Mouse (Mus musculus): ENCODE results near the gene C5ar2. TPM values are rescaled to one million over a fixed set of nuclear protein-coding genes. Genes with fewer than 3 reads are reported as not detected.
A peak's percentile ranks its signal among the peaks of the same experiment; 100 is the strongest.

C5ar2 gene
- total RNA-seq, 2 experiments from 2014 or later: 0.20 TPM

GRCm38 (mm10) chr7:16204791-16205190 is 39.2 kb downstream of the C5ar2 start:
- intact Hi-C loops (cut with DNase I): loop anchor here (10.0 kb wide), 2 partner anchors 60 to 160 kb away; no protein-coding TSS in a partner anchor
- no peak for DNase-seq

DNA sequence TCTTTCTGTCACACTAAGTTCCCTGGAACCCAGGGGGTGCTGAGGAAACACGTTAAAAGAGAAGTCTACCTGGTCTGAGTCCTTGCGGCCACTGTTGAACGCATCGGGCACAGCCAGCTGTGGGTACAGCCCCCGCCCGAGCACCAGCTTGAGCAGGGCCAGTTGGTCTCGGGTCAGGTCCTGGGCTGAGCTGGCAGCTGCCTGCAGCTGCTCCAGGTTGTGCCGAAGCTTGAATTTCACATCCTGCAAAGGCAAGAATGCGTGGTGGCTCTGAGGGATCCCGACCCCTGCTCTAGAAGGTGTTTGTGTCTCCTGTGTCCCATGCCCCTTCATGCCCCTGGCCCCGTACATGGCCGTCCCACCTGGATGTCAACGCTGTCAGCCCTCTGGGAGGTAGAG is 40.5 kb downstream of the C5ar2 start:
- intact Hi-C loops (cut with DNase I): loop anchor here (10.0 kb wide), 2 partner anchors 59 to 161 kb away; no protein-coding TSS in a partner anchor

GRCm38 (mm10) chr7:16202756-16203504 is 41.0 kb downstream of the C5ar2 start:
- intact Hi-C loops (cut with DNase I): loop anchor here (10.0 kb wide), 2 partner anchors 58 to 162 kb away; no protein-coding TSS in a partner anchor
- no peak for DNase-seq

More for the DNA sequence above, 40.5 kb downstream of the C5ar2 start:
- DNase-seq: no peak

GRCm38 (mm10) chr7:16201136-16201535 is 42.8 kb downstream of the C5ar2 start:
- DNase-seq: no peak
- intact Hi-C loops (cut with DNase I): loop anchor here (10.0 kb wide), 2 partner anchors 56 to 164 kb away; no protein-coding TSS in a partner anchor

DNA sequence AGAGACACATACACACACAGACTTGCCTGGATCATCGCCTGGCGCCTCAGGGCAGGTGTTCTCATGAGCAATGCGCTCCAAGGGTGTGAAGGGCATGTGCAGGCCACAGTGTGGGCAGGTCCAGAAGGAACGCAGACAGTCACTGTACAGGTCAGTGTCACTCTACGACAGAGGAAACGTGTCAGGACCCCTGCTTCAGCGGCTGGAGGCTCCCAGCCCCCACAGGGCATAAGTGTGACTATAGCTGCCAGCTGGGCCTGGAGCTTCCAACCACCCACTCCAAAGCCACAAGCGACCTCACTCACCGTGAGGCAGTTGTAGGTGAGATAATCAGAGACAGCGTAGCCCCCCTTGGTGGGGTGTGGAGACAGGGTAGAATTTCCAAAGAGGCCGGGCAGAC is 45.4 kb downstream of the C5ar2 start:
- DNase-seq: no peak
- intact Hi-C loops (cut with DNase I): no loop called here

DNA sequence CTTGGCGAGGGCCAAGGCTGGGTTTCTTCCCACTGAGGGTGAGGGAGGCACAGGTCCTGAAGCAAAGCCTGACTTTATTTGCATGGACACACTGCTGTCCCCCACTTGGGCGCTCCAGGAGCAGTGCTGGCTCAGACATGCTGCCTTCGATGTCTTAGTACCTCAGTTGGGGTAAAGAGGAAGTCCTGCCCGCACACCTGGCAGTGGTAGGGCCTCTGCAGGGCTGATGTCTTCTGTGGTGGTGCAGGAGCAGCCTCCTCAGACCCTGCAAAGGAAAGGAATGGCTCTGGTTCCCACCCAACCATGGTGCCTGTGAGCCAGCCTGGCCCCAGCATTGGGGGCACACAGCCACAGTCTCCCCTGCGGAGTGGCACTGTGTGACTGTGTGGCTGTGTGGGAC is 46.8 kb downstream of the C5ar2 start:
- no peak for DNase-seq

GRCm38 (mm10) chr7:16196616-16197015 is 47.3 kb downstream of the C5ar2 start:
- no peak for DNase-seq
- intact Hi-C loops (cut with DNase I): no loop called here

More for the DNA sequence above, 46.8 kb downstream of the C5ar2 start:
- intact Hi-C loops (cut with DNase I): no loop called here

DNA sequence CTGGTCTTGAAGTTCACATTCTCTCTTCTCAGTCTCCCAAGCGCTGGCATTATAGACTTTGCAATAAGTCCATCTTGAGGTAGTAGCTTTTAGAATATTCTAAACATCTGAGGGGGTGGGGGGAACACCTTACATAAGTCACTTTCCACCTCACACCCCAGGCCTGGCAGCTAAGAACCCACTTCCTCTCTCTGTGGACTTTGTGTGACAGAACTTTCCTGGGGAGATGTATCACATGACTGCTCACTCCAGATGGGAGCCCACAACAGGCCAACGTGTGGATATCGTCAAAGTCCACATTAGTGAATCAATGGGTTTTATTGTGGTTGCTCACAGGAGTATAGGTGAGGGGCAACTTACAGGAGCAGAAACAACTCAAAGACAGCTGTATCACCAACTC is 50.3 kb downstream of the C5ar2 start:
- intact Hi-C loops (cut with DNase I): no loop called here
- DNase-seq: no peak

GRCm38 (mm10) chr7:16192315-16192714 is 51.6 kb downstream of the C5ar2 start:
- intact Hi-C loops (cut with DNase I): loop anchor here (1.0 kb wide), 1 partner anchor 71 kb away; no protein-coding TSS in a partner anchor
- peak; percentile 47 to 72 for DNase-seq

DNA sequence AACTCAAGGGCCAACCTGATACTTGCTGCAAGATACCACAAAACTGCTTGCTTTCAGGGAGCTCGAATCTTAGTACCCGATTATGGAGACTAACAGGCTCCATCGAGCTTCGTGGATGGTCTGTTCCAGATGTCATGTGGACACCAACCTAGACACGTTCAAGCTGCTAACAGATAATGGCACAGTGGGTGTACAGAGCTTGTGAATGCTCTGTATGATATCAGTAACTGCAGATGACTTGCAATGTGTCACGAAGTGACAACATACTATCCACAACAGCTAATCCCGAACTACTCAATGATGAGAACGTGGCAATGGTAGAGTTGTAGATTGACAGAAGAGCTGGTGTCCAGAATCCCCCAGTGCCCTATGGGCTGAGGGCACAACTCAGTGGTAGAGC is 56.5 kb downstream of the C5ar2 start:
- intact Hi-C loops (cut with DNase I): no loop called here

More for the DNA sequence above, 56.5 kb downstream of the C5ar2 start:
- DNase-seq: no peak

Other genes starting within 250 kb of the C5ar2 start
- gene Bicra, start 196.2 kb downstream of the C5ar2 start, total RNA-seq (2021): 1 to 10 TPM; 4.5 to 6.6 TPM
- not detected for gene Zfp541, start 182.3 kb downstream of the C5ar2 start, total RNA-seq (2021)
- gene Napa, start 145.7 kb downstream of the C5ar2 start, total RNA-seq (2021): 100 to 1,000 TPM in 1 of 2 experiments, 10 to 100 TPM in 1; 92.4 to 109 TPM
- 10 to 100 TPM; 10.8 to 11.3 TPM for gene Kptn, start 124.3 kb downstream of the C5ar2 start, total RNA-seq (2021)
- gene Slc8a2, start 114.3 kb downstream of the C5ar2 start, total RNA-seq (2021): under 1 TPM; 0.12 to 0.13 TPM
- 1 to 10 TPM; 1.5 to 2.1 TPM for gene Meis3, start 69.1 kb downstream of the C5ar2 start, total RNA-seq (2021)
- gene Dhx34, start 22.1 kb downstream of the C5ar2 start, total RNA-seq (2021): 1 to 10 TPM; 3.1 to 4.5 TPM
- 1 to 10 TPM; 1.7 to 1.8 TPM for gene C5ar1, start 15.4 kb upstream of the C5ar2 start, total RNA-seq (2021)
- gene Inafm1, start 29.5 kb upstream of the C5ar2 start, total RNA-seq (2021): 10 to 100 TPM; 12.2 to 15.1 TPM
- gene Ccdc9, start 42.6 kb upstream of the C5ar2 start, total RNA-seq (2021): 10 to 100 TPM; 40.7 to 44.6 TPM
- gene Bbc3, start 64.2 kb upstream of the C5ar2 start, total RNA-seq (2021): 1 to 10 TPM; 1.4 to 2.2 TPM
- gene Sae1, start 143.7 kb upstream of the C5ar2 start, total RNA-seq (2021): 10 to 100 TPM; 21.4 to 29.2 TPM
- 10 to 100 TPM; 24.9 to 27.1 TPM for gene Zc3h4, start 156.8 kb upstream of the C5ar2 start, total RNA-seq (2021)
- gene Tmem160, start 208.6 kb upstream of the C5ar2 start, total RNA-seq (2021): 10 to 100 TPM; 35.6 to 42.6 TPM
- not detected for gene Npas1, start 233.6 kb upstream of the C5ar2 start, total RNA-seq (2021)

Data from gastrocnemius, postnatal 36 days (tissue).